Mouse (Mus musculus): ENCODE measurements at regions not wholly inside any gene's neighbourhood (a gene's known extent, or its start where the extent isn't known, plus 50 kb on each side); places are given as distances from the start of the nearest gene placed in this dataset.

DNA sequence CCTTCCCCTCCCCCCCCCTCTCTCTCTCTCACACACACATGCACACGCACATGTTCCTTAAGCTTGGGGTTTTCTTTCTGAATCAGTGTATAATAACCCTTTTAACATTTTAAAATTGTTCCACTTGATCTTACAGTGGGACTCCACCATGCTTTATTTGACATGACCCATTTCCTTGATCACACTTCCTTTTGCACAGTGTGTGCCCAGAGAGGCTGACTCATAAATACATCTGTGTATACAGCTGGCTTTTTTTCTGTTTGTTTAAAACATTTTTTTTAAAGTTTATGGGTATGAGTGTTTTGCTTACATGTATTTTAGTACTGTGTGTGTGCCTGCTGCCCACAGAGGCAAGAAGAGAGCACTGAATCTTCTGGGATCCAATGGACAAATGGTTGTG lies 202.7 kb upstream of the Meis1 start:
- no peak for ATAC-seq (replicated peaks; ENCODE audit: low FRiP score, poor library complexity, severe bottlenecking)

GRCm38 (mm10) chr11:19226756-19227155 lies 208.0 kb upstream of the Meis1 start:
- ATAC-seq (replicated peaks; ENCODE audit: low FRiP score, poor library complexity, severe bottlenecking) = no peak

DNA sequence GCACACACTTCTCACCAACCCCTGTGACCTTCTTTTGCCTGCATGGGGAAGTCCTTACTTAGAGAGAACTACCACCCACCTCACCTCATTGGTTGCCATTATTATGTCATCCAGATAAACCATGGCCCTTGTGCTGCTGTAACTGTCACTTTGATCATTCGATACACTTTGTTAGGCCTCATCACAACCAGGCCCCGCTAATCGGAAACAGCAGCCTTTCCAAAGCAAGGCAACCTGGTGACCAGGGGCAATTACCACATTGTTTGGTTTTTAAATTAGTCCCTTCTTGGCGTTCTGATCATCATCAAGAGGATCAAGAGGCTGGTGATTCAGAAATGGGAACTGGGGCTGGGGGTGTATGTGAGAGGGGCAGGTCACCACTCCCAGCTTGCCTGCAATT lies 208.9 kb upstream of the Meis1 start:
- no peak for ATAC-seq (replicated peaks; ENCODE audit: low FRiP score, poor library complexity, severe bottlenecking)

GRCm38 (mm10) chr11:19246390-19247114 lies 227.8 kb upstream of the Meis1 start:
- no peak for ATAC-seq (replicated peaks; ENCODE audit: low FRiP score, poor library complexity, severe bottlenecking)

- ATAC-seq (replicated peaks; ENCODE audit: low FRiP score, poor library complexity, severe bottlenecking) = no peak
These were observed 234.8 kb upstream of the Meis1 start for GRCm38 (mm10) chr11:19253605-19254004.

DNA sequence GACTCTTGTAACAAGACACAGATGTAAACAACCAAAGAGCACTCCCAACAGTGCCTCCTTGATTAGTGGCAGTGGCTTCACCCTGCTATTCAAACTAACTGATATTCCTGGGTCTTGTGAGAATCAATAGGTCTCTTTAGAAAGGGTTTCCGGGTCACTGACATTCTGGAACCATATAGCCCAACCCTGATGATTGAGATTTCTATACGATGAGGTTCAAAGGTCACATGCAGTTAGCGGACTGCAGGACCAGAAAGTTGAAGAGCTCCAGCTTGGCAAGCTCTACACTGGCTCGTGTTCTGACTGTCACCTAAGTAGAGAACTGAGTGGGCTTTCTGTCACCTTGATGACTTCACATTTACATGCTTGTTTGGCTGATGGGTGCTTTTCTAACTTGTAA lies 235.4 kb upstream of the Meis1 start:
- ATAC-seq (replicated peaks; ENCODE audit: low FRiP score, poor library complexity, severe bottlenecking) = no peak

DNA sequence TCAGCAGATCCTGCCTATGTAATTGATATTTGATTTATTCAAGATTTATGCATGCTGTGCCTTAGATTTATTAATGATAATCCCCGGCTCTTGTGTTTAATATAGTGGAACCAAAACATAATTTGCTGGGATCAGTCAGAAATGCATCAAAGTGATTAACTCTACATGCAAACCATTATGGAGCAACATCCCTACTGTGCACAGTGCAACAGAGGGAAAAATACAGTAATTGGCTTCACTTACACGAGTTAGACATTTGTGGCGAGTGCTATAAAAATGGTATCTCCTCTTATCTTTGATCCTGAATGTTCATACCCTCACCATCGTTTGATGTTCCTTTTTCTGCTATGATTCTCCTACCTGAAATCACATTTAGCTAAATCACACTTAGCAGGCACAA lies 238.8 kb upstream of the Meis1 start:
- no peak for ATAC-seq (replicated peaks; ENCODE audit: low FRiP score, poor library complexity, severe bottlenecking)

GRCm38 (mm10) chr11:19262832-19263231 lies 244.0 kb upstream of the Meis1 start:
- ATAC-seq (replicated peaks; ENCODE audit: low FRiP score, poor library complexity, severe bottlenecking) = no peak

DNA sequence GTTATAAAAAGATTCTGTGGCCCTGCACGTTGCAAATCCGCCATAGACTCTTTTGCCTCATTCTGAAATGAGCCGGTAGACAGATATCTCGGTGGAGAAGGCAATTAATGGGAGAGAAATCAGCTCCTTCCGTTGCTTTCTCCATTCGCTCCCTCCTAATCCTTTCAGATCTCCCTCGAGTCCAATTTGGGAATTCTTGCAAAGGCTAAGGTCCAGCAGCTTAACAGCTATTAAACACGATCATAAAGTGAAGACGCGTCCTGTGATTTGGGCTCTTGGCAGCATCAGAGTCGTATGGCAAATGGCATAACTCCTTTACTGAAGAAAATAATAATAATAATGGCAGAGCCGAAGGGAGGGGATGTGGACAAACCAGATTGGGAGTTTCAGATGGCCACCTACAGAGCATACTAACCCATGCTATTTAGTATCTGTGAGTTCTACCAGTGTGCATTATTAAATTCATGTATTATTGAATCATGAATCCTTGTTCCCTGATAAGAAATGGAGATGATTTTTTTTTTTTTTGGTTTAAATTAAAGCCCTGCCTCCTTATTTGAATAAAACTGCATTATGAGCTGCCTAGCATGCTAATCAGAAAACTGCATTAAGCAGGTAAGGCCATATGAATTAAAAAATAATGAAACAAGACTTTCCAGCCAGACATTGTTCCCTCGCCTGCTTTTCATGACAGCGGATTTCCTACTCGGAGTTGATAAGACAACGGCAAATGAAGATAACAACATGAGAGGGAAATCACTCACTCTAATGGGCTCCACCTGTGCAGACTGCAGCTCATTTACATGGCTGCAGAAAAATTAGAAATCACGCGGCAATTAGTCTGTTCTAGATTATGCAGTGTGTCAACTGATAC lies 246.2 kb upstream of the Meis1 start:
- ATAC-seq (replicated peaks; ENCODE audit: low FRiP score, poor library complexity, severe bottlenecking) = no peak

DNA sequence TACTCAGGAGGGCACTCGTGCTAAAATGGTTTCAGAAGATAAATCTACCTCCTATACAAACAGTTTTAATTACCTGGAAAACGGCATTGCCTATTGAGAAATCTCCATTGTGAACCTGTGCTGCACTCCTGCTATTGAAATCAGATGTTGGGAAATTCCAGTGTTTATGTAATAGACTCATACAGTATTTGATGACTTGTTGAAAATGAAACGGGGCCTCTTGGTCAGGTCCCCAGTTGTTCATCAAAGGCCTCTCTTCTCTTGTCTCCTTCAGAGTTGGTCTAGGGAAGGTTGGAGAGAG lies 246.8 kb upstream of the Meis1 start:
- ATAC-seq (replicated peaks; ENCODE audit: low FRiP score, poor library complexity, severe bottlenecking) = no peak

DNA sequence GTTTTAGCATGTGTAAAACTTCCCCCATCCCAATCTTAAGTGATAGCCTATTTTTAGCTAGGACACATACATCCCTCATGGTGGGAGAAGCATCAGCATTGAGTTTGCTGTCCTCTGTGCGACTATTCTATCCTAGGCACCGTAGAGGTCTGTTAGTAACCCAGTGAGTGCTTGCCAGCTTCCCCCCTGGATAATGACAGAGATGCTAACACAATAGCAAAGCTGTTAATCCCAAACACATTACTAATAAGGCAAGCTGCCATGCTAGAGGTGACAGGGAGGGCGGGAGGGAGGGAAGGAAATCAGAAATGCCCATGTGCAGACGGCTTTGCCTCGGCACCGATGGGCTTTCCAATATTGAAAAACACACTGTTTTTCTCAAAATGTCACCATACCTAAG lies 272.2 kb upstream of the Meis1 start:
- ATAC-seq (replicated peaks; ENCODE audit: low FRiP score, poor library complexity, severe bottlenecking) = no peak

GRCm38 (mm10) chr11:19299411-19299810 lies 280.6 kb upstream of the Meis1 start:
- no peak for ATAC-seq (replicated peaks; ENCODE audit: low FRiP score, poor library complexity, severe bottlenecking)

- ATAC-seq (replicated peaks; ENCODE audit: low FRiP score, poor library complexity, severe bottlenecking) = no peak
These were observed 287.9 kb upstream of the Meis1 start for GRCm38 (mm10) chr11:19306687-19307086.

- ATAC-seq (replicated peaks; ENCODE audit: low FRiP score, poor library complexity, severe bottlenecking) = no peak
These were observed 312.0 kb upstream of the Meis1 start for GRCm38 (mm10) chr11:19330685-19331239.

DNA sequence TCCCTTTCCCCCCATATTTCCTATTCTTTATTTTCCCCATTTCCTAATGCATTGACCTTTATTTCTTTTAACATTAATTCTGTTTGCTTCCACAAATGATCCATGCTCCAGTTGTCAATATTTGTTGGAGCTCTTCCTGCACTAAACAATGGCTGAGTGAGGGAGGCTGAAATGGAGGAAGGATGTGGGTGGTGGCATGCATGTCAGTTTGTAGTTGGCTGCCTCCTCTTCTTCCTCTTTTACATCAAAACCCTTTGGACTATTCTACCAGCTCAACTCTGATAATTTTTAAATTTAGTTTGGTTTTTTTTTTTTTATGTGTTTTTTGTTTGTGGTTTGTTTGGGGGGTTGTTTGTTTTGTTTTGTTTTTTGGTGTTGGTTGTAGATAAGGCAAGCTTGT lies 313.5 kb upstream of the Meis1 start:
- ATAC-seq (replicated peaks; ENCODE audit: low FRiP score, poor library complexity, severe bottlenecking) = no peak

DNA sequence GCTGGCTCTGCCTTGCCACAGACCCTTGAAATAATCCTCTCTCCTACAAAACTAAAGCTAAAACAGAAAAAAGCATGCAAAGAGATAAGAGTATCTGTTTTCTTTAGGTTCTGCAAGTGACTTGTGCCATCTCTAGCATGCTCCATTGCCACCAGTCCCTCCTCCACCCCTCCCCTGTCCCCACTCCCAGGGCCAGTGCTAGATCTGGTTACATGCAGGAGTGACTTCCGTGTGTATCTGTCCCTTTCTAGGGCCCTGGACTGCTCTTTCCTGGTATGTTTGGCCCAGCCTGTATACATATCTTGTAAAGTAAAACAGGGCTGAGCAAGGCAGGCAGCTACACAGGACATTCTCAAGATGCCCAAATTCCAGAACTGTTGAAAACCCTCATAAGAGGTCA lies 313.9 kb upstream of the Meis1 start:
- no peak for ATAC-seq (replicated peaks; ENCODE audit: low FRiP score, poor library complexity, severe bottlenecking)

DNA sequence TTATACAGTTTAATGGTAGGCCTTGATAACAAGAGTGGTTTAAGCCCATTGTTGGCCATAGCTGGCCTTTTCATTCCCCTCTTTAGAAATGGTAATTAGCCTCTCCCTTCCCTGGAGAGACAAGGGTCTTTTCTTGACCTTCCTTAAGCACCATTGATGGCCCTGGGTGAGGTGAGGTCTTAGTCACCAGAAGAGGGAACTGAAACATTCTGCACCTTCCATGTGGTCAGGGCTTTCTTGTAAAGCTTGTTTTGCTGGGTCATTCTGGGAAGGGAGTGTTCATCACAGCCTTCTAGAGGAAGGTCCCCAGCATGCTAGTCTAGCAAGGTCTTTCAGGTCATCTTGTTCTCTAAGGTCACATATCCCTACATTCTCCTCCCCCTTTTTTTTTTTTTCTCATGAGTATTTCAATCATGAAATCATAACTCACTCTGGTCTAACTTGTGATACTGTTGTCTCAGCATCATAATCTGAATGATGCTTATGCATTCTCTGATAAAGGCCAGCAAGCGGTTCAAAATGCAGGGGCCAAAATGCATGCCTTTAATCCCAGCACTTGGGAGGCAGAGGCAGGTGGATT lies 315.2 kb upstream of the Meis1 start:
- no peak for ATAC-seq (replicated peaks; ENCODE audit: low FRiP score, poor library complexity, severe bottlenecking)

DNA sequence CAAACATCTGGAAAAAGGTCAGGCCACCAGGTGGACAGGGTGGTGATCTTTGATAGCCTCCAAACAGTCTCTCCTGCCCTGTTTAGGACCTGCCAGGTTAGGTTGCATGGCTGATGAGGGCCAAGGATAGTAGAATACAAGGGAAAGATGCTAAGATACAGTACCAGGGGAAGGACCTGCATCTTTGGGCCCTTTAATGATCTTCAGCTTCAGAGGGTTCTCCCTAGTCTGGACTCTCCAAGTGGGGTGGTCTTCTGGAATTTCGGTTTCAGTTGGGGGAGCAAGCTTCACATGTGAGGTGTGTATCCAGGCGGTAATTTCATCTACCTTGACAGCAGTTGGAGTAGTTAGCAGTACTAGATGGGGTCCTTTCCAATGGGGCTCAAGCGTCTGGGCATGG lies 316.6 kb upstream of the Meis1 start:
- no peak for ATAC-seq (replicated peaks; ENCODE audit: low FRiP score, poor library complexity, severe bottlenecking)

GRCm38 (mm10) chr11:19339721-19340317 lies 321.0 kb upstream of the Meis1 start:
- ATAC-seq (replicated peaks; ENCODE audit: low FRiP score, poor library complexity, severe bottlenecking) = no peak

- no peak for ATAC-seq (replicated peaks; ENCODE audit: low FRiP score, poor library complexity, severe bottlenecking)
These were observed 322.1 kb upstream of the Meis1 start for GRCm38 (mm10) chr11:19340889-19341288.

DNA sequence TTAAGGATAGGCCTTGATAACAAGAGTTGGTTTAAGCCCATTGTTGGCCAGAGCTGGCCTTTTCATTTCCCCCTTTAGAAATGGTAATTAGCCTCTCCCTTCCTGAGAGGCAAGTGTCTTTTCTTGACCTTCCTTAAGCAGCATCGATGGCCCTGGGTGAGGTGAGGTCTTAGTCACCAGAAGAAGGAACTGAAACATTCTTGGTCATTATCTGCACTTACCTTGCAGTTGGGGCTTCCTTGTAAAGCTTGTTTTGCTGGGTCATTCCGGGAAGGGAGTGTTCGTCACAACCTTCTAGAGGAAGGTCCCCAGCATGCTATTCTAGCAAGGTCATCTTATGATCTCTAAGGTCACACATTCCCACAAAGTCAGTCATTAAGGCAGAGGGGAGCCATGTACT lies 322.6 kb upstream of the Meis1 start:
- no peak for ATAC-seq (replicated peaks; ENCODE audit: low FRiP score, poor library complexity, severe bottlenecking)

Measured in erythroblast, adult 5-6 weeks (primary cell).